Mouse (Mus musculus): ENCODE data around the gene Hes1. TPM values are rescaled to one million over a fixed set of nuclear protein-coding genes. Genes with fewer than 3 reads are reported as not detected.
A peak's percentile ranks its signal among the peaks of the same experiment; 100 is the strongest.

The Hes1 gene
- 14.5 and 17.0 TPM in 2 replicates for polyA plus RNA-seq (2015; fragmentation: Nextera tagmentation; extraction: Ambion mirVana)

GRCm38 (mm10) chr16:30063984-30064453, at the start of gene Hes1:
Gene Hes1 (plus strand): TSS chr16:30064384.
- Histone ChIP-seq H3K4me1 (replicated peaks) (peaks cover 64% of the 10 kb centered on the region), H3K27me3 (peaks cover 40% of the 10 kb centered on the region), H3K9ac (peak within 1 kb of the TSS; percentile 59), H3K36me3 (no peaks in the 10 kb centered on the region), H3K9me3 (no peaks in the 10 kb centered on the region), H3K4me3 (peak within 1 kb of the TSS; percentile 68), H3K4me2 (peak within 1 kb of the TSS; percentile 94), H3K27ac (replicated peaks) (peak within 1 kb of the TSS; percentile 89)
- peak; percentile 87 for ATAC-seq (ENCODE audit: low FRiP score, low read depth)
- WGBS: under 1% methylated on average over 57 of the region's 57 CpGs

GRCm38 (mm10) chr16:30016064-30016463, 48.1 kb upstream of the Hes1 start:
- H3K4me1 ChIP-seq (replicated peaks): peaks cover 16% of the 10 kb centered on the region
- H3K9me3 ChIP-seq: no peaks in the 10 kb centered on the region
- no peaks in the 10 kb centered on the region for H3K36me3 ChIP-seq
- WGBS: 42% methylated on average over 3 of the region's 3 CpGs
- H3K27ac ChIP-seq (replicated peaks): no peak overlapping the region
- ATAC-seq (ENCODE audit: low FRiP score, low read depth): no peak
- H3K9ac ChIP-seq: no peak overlapping the region
- no peak overlapping the region for H3K4me2 ChIP-seq
- H3K27me3 ChIP-seq: peaks cover 8% of the 10 kb centered on the region; the same call in 1 of the 2 replicates
- no peak overlapping the region for H3K4me3 ChIP-seq

GRCm38 (mm10) chr16:30020124-30020523, 44.1 kb upstream of the Hes1 start:
- 10% methylated on average over 13 of the region's 13 CpGs for whole genome bisulfite sequencing
- H3K4me2 ChIP-seq: no peak overlapping the region
- H3K9ac ChIP-seq: no peak overlapping the region
- H3K4me3 ChIP-seq: no peak overlapping the region
- H3K27ac ChIP-seq (replicated peaks): no peak overlapping the region
- H3K4me1 ChIP-seq (replicated peaks): peaks cover 25% of the 10 kb centered on the region
- H3K27me3 ChIP-seq: peaks cover 8% of the 10 kb centered on the region; the same call in 1 of the 2 replicates
- H3K9me3 ChIP-seq: no peaks in the 10 kb centered on the region
- no peaks in the 10 kb centered on the region for H3K36me3 ChIP-seq
- ATAC-seq (ENCODE audit: low FRiP score, low read depth): no peak

GRCm38 (mm10) chr16:30022352-30022751, 41.8 kb upstream of the Hes1 start:
- Histone ChIP-seq H3K4me1 (replicated peaks) (peaks cover 20% of the 10 kb centered on the region), H3K27ac (replicated peaks) (no peak overlapping the region), H3K9ac (no peak overlapping the region), H3K4me3 (no peak overlapping the region), H3K4me2 (peak overlapping the region; percentile 13; the same call in 1 of the 2 replicates), H3K27me3 (peaks cover 14% of the 10 kb centered on the region; the same call in 1 of the 2 replicates), H3K36me3 (no peaks in the 10 kb centered on the region), H3K9me3 (no peaks in the 10 kb centered on the region)
- WGBS: 40% methylated on average over 6 of the region's 6 CpGs
- no peak; the same call in 1 of the 2 replicates for ATAC-seq (ENCODE audit: low FRiP score, low read depth)

GRCm38 (mm10) chr16:30022890-30023797, 41.0 kb upstream of the Hes1 start:
- ATAC-seq (ENCODE audit: low FRiP score, low read depth): peak; percentile 61
- H3K4me2 ChIP-seq: peak overlapping the region; percentile 13; the same call in 1 of the 2 replicates

GRCm38 (mm10) chr16:30024681-30025262, 39.4 kb upstream of the Hes1 start:
- H3K4me1 ChIP-seq (replicated peaks): peaks cover 26% of the 10 kb centered on the region
- H3K4me2 ChIP-seq: no peak overlapping the region
- H3K4me3 ChIP-seq: no peak overlapping the region
- ATAC-seq (ENCODE audit: low FRiP score, low read depth): no peak
- no peak overlapping the region for H3K9ac ChIP-seq
- H3K9me3 ChIP-seq: no peaks in the 10 kb centered on the region
- no peaks in the 10 kb centered on the region for H3K36me3 ChIP-seq
- no peak overlapping the region for H3K27ac ChIP-seq (replicated peaks)
- WGBS: 73% methylated on average over 9 of the region's 9 CpGs
- peaks cover 7% of the 10 kb centered on the region; the same call in 1 of the 2 replicates for H3K27me3 ChIP-seq

More at GRCm38 (mm10) chr16:30022890-30023797, 41.0 kb upstream of the Hes1 start:
- no peaks in the 10 kb centered on the region for H3K36me3 ChIP-seq
- no peak overlapping the region for H3K4me3 ChIP-seq
- 61% methylated on average over 16 of the region's 16 CpGs for WGBS
- H3K9me3 ChIP-seq: no peaks in the 10 kb centered on the region
- H3K9ac ChIP-seq: no peak overlapping the region
- H3K4me1 ChIP-seq (replicated peaks): peaks cover 25% of the 10 kb centered on the region
- peaks cover 14% of the 10 kb centered on the region; the same call in 1 of the 2 replicates for H3K27me3 ChIP-seq
- H3K27ac ChIP-seq (replicated peaks): no peak overlapping the region; the same call in 1 of the 2 replicates

GRCm38 (mm10) chr16:30028184-30028583, 36.0 kb upstream of the Hes1 start:
- Histone ChIP-seq H3K27ac (replicated peaks) (no peak overlapping the region), H3K9ac (no peak overlapping the region), H3K36me3 (no peaks in the 10 kb centered on the region), H3K4me2 (no peak overlapping the region), H3K27me3 (peaks cover 10% of the 10 kb centered on the region; the same call in 1 of the 2 replicates), H3K4me3 (no peak overlapping the region), H3K4me1 (replicated peaks) (peaks cover 10% of the 10 kb centered on the region), H3K9me3 (no peaks in the 10 kb centered on the region)
- no peak for ATAC-seq (ENCODE audit: low FRiP score, low read depth)
- WGBS: 30% methylated on average over 6 of the region's 6 CpGs

- no peak overlapping the region for H3K27ac ChIP-seq (replicated peaks)
- H3K36me3 ChIP-seq: no peaks in the 10 kb centered on the region
- H3K4me1 ChIP-seq (replicated peaks): peaks cover 12% of the 10 kb centered on the region
- no peaks in the 10 kb centered on the region for H3K9me3 ChIP-seq
- no peak overlapping the region for H3K4me3 ChIP-seq
- no peak for ATAC-seq (ENCODE audit: low FRiP score, low read depth)
- H3K9ac ChIP-seq: no peak overlapping the region
- H3K27me3 ChIP-seq: 0 out of 2 replicates have a peak, but pooled peaks cover 13% of the 10 kb centered on the region
- WGBS: 64% methylated on average over 12 of the region's 12 CpGs
- no peak overlapping the region for H3K4me2 ChIP-seq
Observed at GRCm38 (mm10) chr16:30029264-30030003, 34.8 kb upstream of the Hes1 start.

GRCm38 (mm10) chr16:30032326-30032904, 31.8 kb upstream of the Hes1 start:
- Histone ChIP-seq H3K9ac (no peak overlapping the region), H3K4me3 (no peak overlapping the region), H3K27me3 (peaks cover 14% of the 10 kb centered on the region; the same call in 1 of the 2 replicates), H3K9me3 (no peaks in the 10 kb centered on the region), H3K36me3 (no peaks in the 10 kb centered on the region), H3K27ac (replicated peaks) (no peak overlapping the region), H3K4me2 (no peak overlapping the region), H3K4me1 (replicated peaks) (peaks cover 12% of the 10 kb centered on the region)
- 66% methylated on average over 2 of the region's 2 CpGs for WGBS
- ATAC-seq (ENCODE audit: low FRiP score, low read depth): no peak

GRCm38 (mm10) chr16:30033390-30033789, 30.8 kb upstream of the Hes1 start:
- Histone ChIP-seq H3K36me3 (no peaks in the 10 kb centered on the region), H3K9me3 (no peaks in the 10 kb centered on the region), H3K4me2 (no peak overlapping the region), H3K27ac (replicated peaks) (no peak overlapping the region), H3K4me3 (no peak overlapping the region), H3K27me3 (peaks cover 23% of the 10 kb centered on the region), H3K4me1 (replicated peaks) (peaks cover 6% of the 10 kb centered on the region; the same call in 1 of the 2 replicates), H3K9ac (no peak overlapping the region)
- no peak for ATAC-seq (ENCODE audit: low FRiP score, low read depth)
- 74% methylated on average over 3 of the region's 3 CpGs for WGBS

GRCm38 (mm10) chr16:30034001-30034400, 30.2 kb upstream of the Hes1 start:
- Histone ChIP-seq H3K4me1 (replicated peaks) (peaks cover 11% of the 10 kb centered on the region), H3K36me3 (no peaks in the 10 kb centered on the region), H3K9ac (no peak overlapping the region), H3K27me3 (peaks cover 28% of the 10 kb centered on the region), H3K9me3 (no peaks in the 10 kb centered on the region), H3K4me3 (no peak overlapping the region), H3K4me2 (no peak overlapping the region), H3K27ac (replicated peaks) (no peak overlapping the region)
- no peak for ATAC-seq (ENCODE audit: low FRiP score, low read depth)
- 65% methylated on average over 4 of the region's 4 CpGs for WGBS
